Mouse (Mus musculus) cerebellum, adult 9-11 months (tissue): ENCODE data around the gene Rarb.
A peak's percentile ranks its signal among the peaks of the same experiment; 100 is the strongest.

ENCODE experiments used
- DNase-seq: peaks from one replicate; pipeline ENCODE4 v3.0.0; 2022

Rarb gene

GRCm38 (mm10) chr14:16574925-16575721 is 243.8 kb downstream of the Rarb start:
- DNase-seq = peak; percentile 55

GRCm38 (mm10) chr14:16573475-16574171 is 245.3 kb downstream of the Rarb start:
- DNase-seq = no peak

DNA sequence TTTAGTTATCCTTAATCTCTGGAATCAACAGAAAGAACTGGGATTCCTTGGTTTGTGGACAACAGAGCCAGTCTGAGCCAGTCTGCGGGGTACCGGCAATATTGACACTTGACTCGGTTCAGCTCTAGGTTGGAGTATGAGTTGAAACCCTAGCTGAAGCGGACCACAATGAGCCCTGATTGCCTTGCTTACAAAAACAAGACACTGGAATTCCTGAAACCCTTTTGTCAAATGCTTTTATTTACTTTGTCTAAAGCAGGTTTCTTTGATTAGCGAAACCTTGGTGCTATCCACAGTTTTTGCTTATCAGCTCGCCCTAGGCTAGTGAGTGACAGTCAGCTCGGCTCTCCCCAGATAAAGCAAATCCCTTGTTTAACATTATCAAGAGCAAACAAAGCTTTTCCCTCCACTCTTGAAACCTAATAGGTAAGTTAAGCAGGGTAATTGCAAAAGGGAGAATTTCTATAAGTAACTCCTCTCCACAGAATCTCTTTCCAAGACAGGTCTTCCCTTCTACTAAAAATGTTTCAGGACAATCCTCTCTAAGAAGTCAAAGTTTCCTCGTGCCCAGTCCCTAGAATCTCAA is 246.1 kb downstream of the Rarb start:
- no peak for DNase-seq

- no peak for DNase-seq
These were observed 249.4 kb downstream of the Rarb start for GRCm38 (mm10) chr14:16569506-16570001.

DNA sequence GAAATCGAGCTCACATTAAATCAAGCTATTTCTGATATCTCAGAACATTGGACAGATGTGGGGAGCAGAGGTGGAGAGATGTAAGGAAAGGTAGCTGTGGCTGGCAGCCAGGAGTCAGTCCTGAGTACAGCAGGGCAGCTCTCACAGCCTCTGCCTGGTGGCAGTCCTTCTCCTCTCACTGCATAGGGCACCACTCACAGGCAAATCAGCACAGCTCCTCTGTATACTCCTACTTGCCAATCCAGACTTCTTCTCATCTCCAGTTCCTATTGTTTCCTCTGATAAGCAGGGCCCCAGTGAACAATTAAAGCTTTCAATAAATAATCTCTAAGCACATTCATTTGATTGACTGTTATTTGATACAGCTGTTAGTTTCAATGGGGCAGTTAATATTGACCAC is 252.0 kb downstream of the Rarb start:
- no peak for DNase-seq

- DNase-seq = no peak
These were observed 255.0 kb downstream of the Rarb start for GRCm38 (mm10) chr14:16563912-16564311.

- no peak for DNase-seq
These were observed 257.3 kb downstream of the Rarb start for GRCm38 (mm10) chr14:16561496-16562170.

DNA sequence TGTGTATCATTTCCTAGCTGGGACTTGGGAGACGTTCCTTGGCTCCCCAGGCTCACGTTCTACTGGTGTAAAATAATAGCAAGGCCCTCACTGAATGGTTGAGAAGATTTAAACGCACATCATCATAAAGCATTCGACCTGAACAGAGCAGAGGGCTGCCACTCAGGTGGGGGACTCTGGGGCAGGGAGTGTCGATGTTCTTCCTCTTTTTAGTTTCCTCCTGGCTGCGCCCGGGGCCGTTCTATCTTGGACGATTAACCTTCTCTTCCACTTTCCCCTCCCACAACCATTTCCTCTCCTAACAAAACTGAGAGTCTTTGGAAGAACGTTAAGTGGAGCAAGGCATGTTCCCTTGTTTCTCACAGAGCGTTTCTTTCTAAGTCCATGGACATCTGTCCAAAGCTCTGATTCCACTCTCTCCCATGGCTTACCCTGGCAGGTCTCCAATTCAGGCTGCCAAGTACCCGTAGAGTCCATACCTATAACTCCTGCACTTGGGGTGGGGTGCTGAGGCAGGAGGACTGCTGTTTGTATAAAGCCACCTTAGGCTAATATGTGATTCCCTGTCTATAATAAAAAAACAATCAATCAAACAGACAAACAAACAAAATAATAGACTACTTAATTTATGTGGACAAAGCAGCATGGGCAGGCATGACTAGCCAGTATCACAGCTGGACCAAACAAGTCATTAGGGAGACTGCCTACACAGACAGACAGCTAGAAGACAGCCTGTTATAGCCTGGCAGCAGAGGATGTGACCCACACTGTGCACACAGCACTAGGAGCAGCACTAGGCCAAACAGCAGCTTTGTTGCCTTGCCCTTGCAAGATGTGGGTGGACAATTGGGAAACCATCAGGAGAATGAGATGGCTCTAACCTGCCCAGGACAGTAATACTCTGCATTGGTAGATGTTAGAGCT is 259.4 kb downstream of the Rarb start:
- no peak for DNase-seq

DNA sequence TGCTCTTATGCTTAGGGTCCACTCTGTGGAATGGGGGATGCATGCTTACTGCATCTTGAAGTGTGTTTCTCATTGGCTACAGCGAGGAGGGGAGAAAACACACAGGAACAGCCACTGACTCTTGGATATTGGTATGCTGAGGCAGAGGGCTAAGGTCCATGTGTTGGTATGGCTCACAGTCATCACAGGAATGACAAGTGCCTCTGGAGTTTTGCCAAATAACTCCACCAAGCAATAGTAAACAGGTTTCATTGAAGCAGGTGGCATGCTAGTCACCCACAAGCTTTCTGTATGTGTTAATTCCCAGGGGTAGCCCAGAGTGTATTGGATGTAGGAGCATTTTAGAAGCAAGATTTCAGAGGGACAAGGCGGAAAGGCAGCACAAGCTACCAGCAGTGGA is 260.9 kb downstream of the Rarb start:
- DNase-seq = no peak

- DNase-seq = no peak
These were observed 264.1 kb downstream of the Rarb start for GRCm38 (mm10) chr14:16554643-16555459.

GRCm38 (mm10) chr14:16554319-16554642 is 264.7 kb downstream of the Rarb start:
- DNase-seq = no peak

DNA sequence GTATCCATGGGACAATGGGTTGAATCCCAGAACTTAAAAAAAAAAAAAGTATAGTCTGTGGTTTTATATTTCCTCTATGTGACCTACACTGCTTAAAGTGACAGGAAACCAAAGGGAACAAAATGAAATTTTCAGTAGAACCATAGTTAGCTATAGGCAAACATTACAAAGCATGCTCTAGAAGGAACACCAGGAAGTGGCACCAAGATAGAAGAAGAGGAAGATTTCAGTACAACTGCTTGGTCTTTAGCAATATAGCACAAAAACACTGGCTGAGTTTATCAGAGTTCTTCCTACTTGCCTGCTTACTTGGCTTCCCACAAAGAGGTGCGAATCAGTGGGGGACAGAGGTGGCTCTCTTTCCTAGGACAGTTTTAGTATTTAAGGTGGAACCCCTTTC is 266.7 kb downstream of the Rarb start:
- DNase-seq = no peak

GRCm38 (mm10) chr14:16551843-16552242 is 267.1 kb downstream of the Rarb start:
- no peak for DNase-seq

DNA sequence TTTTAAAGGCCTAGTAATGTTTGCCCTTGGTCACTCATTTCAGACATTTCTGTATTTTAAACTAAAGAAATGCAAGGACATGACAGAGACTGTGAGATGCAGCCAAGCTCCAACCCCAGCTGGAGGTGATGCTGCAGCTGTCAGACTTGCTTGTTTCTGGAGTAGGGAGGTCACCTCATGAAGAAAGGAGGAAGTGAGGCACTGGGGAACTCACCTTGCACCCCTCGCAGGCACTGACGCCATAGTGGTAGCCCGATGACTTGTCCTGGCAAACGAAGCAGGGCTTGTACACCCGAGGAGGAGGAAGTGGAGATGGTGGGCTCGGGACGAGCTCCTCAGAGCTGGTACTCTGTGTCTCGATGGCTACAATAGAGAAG is 270.8 kb downstream of the Rarb start:
- DNase-seq = no peak

GRCm38 (mm10) chr14:16547492-16548199 is 271.3 kb downstream of the Rarb start:
- DNase-seq = peak; percentile 62

DNA sequence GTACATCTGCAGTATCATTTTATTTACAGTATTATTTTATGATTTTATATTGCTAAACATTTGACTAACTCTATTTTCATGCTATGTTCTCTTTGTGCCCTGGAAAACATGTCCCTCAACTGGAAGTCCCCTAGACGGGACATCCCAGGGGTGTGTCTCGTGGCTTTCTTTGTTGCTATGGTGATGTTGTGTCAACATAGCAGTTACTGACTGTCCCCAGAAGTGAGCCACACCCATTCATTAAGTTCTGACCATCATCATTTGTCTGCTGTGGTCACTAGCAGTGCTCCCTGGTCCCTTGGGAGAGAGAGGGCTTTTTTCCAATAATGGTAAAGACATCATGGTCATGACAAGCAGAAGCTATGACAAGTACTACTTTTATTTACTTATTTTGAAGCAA is 274.0 kb downstream of the Rarb start:
- no peak for DNase-seq

DNA sequence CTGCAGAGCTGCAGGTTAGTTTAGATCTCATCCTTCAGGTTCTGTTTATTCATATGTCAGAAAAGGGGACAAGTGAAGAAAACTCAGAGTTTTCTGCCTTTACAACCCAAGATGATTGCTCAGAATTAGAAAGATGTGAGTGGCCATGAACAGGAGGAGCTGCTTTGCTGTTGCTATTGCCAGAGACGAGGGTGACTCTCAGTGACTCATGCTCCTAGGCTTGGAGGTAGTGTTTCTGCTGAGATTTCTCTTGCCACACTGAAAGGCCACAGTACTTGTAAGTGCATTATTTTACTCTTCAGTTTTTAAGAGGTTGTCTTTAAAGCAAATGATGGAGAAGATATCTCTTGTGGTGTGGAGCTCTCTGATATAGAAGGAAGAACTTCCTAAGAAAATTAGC is 277.3 kb downstream of the Rarb start:
- no peak for DNase-seq

GRCm38 (mm10) chr14:16537433-16537832 is 281.5 kb downstream of the Rarb start:
- DNase-seq = no peak

- DNase-seq = no peak
These were observed 290.3 kb downstream of the Rarb start for GRCm38 (mm10) chr14:16528631-16529030.

- no peak for DNase-seq
These were observed 292.8 kb downstream of the Rarb start for GRCm38 (mm10) chr14:16526120-16526519.
